7 mouse cellular contexts compared by ENCODE assay signal in the genomic region with DNA sequence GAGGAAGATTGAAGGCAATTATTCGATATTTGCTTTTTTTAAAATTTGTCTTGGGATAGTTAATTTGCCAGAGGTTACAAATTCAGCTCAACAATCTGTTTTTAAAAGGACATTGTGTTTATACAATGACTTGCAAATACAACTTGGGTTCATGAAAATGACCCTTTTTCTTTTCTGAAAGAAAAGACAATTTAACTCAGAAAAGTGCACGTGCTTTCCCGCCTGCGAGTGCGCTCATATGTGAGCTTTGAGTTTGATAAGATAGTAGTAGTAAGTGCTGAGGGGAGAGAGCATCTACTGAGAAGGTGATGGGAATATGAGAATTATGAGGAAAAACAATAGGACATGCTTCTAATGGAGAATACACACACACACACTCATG. TPM values are rescaled to one million over a fixed set of nuclear protein-coding genes. Genes with fewer than 3 reads are reported as not detected.
DNase-seq lines count a peak whose midpoint lies in the region; ATAC-seq lines count a peak whose summit lies in the region.

No protein-coding gene starts in this region.

- H3K27ac ChIP-seq in neural tube, embryonic 11.5 days (ENCODE audit: low read depth, low read length): no peak overlapping the region
- H3K27ac ChIP-seq in forebrain, embryonic 15.5 days (replicated peaks): no peak overlapping the region
- H3K27ac ChIP-seq in liver, embryonic 13.5 days: no peak overlapping the region

- DNase-seq in neural tube, embryonic 11.5 days (ENCODE audit: low spot score): no peak
- no peak for DNase-seq in neural tube, embryonic 10.5 days (ENCODE audit: extremely low spot score, low spot score)
- DNase-seq in liver, embryonic 13.5 days: no peak
- DNase-seq in adrenal gland, adult (ENCODE audit: inconsistent age in 2 of 2, low spot score in 1 of 2): no peak
- no peak for DNase-seq in adrenal gland, adult 2 months
- DNase-seq in cerebellum, postnatal 25 days: no peak

- no peak overlapping the region; the same call in 1 of the 2 replicates for H3K4me3 ChIP-seq in neural tube, embryonic 11.5 days (ENCODE audit: low read depth, low read length)
- peak overlapping the region; percentile 47 for H3K4me3 ChIP-seq in forebrain, embryonic 15.5 days
- peak overlapping the region; percentile 68 for H3K4me3 ChIP-seq in liver, embryonic 13.5 days (replicated peaks)

- no peak overlapping the region for H3K9ac ChIP-seq in neural tube, embryonic 11.5 days (ENCODE audit: low read length)
- no peak overlapping the region for H3K9ac ChIP-seq in forebrain, embryonic 15.5 days (replicated peaks)
- H3K9ac ChIP-seq in liver, embryonic 13.5 days: peak overlapping the region; percentile 73

- no peaks in the 10 kb centered on the region for H3K4me1 ChIP-seq in neural tube, embryonic 11.5 days (ENCODE audit: control insufficient read depth, insufficient read depth, low read length)
- H3K4me1 ChIP-seq in forebrain, embryonic 15.5 days: peaks cover 8% of the 10 kb centered on the region
- H3K4me1 ChIP-seq in liver, embryonic 13.5 days (replicated peaks): peaks cover 5% of the 10 kb centered on the region

- no peaks in the 10 kb centered on the region for H3K27me3 ChIP-seq in neural tube, embryonic 11.5 days (ENCODE audit: control insufficient read depth, insufficient read depth, low read length)
- no peaks in the 10 kb centered on the region for H3K27me3 ChIP-seq in forebrain, embryonic 15.5 days
- no peaks in the 10 kb centered on the region for H3K27me3 ChIP-seq in liver, embryonic 13.5 days

- H3K36me3 ChIP-seq in neural tube, embryonic 11.5 days (ENCODE audit: control insufficient read depth, insufficient read depth, low read length): no peaks in the 10 kb centered on the region
- H3K36me3 ChIP-seq in forebrain, embryonic 15.5 days: no peaks in the 10 kb centered on the region
- H3K36me3 ChIP-seq in liver, embryonic 13.5 days: no peaks in the 10 kb centered on the region

- no peak for ATAC-seq in neural tube, embryonic 11.5 days (ENCODE audit: insufficient read depth, low FRiP score, low TSS enrichment)
- ATAC-seq in forebrain, embryonic 15.5 days (replicated peaks): no peak
- no peak for ATAC-seq in liver, embryonic 13.5 days (ENCODE audit: low read depth)

- no peaks in the 10 kb centered on the region for H3K9me3 ChIP-seq in neural tube, embryonic 11.5 days (ENCODE audit: control insufficient read depth, low read length)
- no peaks in the 10 kb centered on the region for H3K9me3 ChIP-seq in forebrain, embryonic 15.5 days
- no peaks in the 10 kb centered on the region for H3K9me3 ChIP-seq in liver, embryonic 13.5 days (replicated peaks)

- WGBS in neural tube, embryonic 11.5 days: 91% methylated on average over 5 of the region's 5 CpGs
- WGBS in forebrain, embryonic 15.5 days: 76% methylated on average over 5 of the region's 5 CpGs
- 48% methylated on average over 5 of the region's 5 CpGs for WGBS in liver, embryonic 13.5 days (ENCODE audit: insufficient replicate concordance)

- H3K4me2 ChIP-seq in neural tube, embryonic 11.5 days (ENCODE audit: low read depth): peak overlapping the region; percentile 75
- peak overlapping the region; percentile 61 for H3K4me2 ChIP-seq in forebrain, embryonic 15.5 days (replicated peaks)
- H3K4me2 ChIP-seq in liver, embryonic 13.5 days: peak overlapping the region; percentile 74

RNA-seq across cellular contexts. Expression of gene Mterf1b, which starts 1.1 kb away (rescaled TPM):
- polyA plus RNA-seq in neural tube, embryonic 11.5 days (2014; fragmentation: Nextera tagmentation; extraction: Ambion mirVana): 2.8 and 3.7 TPM in 2 replicates
- 4.0 and 5.9 TPM in 2 replicates for polyA plus RNA-seq in forebrain, embryonic 15.5 days (2015; fragmentation: Nextera tagmentation; extraction: Ambion mirVana)
- polyA plus RNA-seq in liver, embryonic 13.5 days (2015; fragmentation: Nextera tagmentation; extraction: Ambion mirVana): 2.5 and 2.6 TPM in 2 replicates
- total RNA-seq in adrenal gland, adult 2 months (2021): 1 to 10 TPM; 3.7 to 4.2 TPM
- not detected in 2 replicates for polyA plus RNA-seq in adrenal gland, adult 2 months (2012; rRNA removed)
